Mouse (Mus musculus): ENCODE results near the gene Epha4. TPM values are rescaled to one million over a fixed set of nuclear protein-coding genes. Genes with fewer than 3 reads are reported as not detected.

Gene Epha4
- polyA plus RNA-seq, 1 experiment from 2014 or later = 28.8 TPM

DNA sequence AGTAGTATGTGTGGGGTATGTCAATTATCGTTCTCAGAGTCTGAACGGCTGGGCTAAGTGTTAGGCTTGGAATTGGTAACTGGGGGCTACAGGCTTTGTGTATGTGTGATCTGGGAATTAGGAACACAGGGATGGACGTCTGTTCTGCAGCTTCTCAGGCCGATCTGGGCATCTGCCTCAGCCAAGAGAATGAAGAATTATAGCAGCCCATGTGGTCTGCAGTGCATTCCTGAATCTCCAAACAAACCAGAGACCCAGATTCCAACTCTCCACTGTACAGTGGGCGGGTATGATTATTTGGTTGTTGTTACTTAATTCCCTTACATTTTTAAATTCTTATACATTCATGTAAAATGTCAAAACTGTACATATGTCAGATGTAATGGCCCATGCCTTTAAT, 43.4 kb downstream of the Epha4 start:
- Histone ChIP-seq H3K27ac (replicated peaks; ENCODE audit: low read depth, low read length) (no peak overlapping the region), H3K9ac (replicated peaks; ENCODE audit: low read length) (no peak overlapping the region), H3K4me3 (ENCODE audit: low read depth, low read length) (no peak overlapping the region), H3K27me3 (ENCODE audit: control insufficient read depth, insufficient read depth, low read length) (no peaks in the 10 kb centered on the region), H3K36me3 (replicated peaks; ENCODE audit: control insufficient read depth, insufficient read depth, low read depth, low read length) (no peaks in the 10 kb centered on the region), H3K4me2 (ENCODE audit: low read depth, low read length) (no peak overlapping the region), H3K4me1 (ENCODE audit: control insufficient read depth, insufficient read depth, low read length) (no peaks in the 10 kb centered on the region), H3K9me3 (replicated peaks; ENCODE audit: control insufficient read depth, low read length) (no peaks in the 10 kb centered on the region)
- DNase-seq (ENCODE audit: low spot score) (no peak), ATAC-seq (replicated peaks; ENCODE audit: insufficient number of reproducible peaks, low FRiP score, low TSS enrichment, low read depth) (no peak)
- WGBS = 60% methylated on average over 5 of the region's 5 CpGs

DNA sequence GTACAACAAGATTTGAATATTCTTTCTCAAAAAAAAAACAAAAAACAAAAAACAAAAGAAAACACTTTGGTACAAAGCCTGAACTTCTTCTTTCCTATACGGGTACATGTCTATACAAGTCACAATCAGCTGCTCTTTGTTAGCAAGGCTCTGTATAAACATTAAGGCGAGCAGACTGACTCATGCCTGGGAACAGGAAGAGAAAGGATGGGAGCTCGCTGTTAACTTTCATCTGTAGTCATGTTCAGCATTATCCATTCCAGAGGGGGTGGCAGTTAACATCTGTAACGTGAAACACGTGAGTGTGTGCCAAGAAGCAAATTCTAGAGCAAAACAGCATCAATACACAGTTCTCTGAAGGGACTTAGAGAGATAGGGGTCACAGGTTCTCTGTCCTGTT, 43.9 kb downstream of the Epha4 start:
- no peak overlapping the region for H3K4me2 ChIP-seq (ENCODE audit: low read depth, low read length)
- H3K4me3 ChIP-seq (ENCODE audit: low read depth, low read length) = no peak overlapping the region
- H3K9ac ChIP-seq (replicated peaks; ENCODE audit: low read length) = no peak overlapping the region
- H3K36me3 ChIP-seq (replicated peaks; ENCODE audit: control insufficient read depth, insufficient read depth, low read depth, low read length) = no peaks in the 10 kb centered on the region
- no peaks in the 10 kb centered on the region for H3K4me1 ChIP-seq (ENCODE audit: control insufficient read depth, insufficient read depth, low read length)
- H3K27me3 ChIP-seq (ENCODE audit: control insufficient read depth, insufficient read depth, low read length) = no peaks in the 10 kb centered on the region
- ATAC-seq (replicated peaks; ENCODE audit: insufficient number of reproducible peaks, low FRiP score, low TSS enrichment, low read depth) (no peak), DNase-seq (ENCODE audit: low spot score) (peak; percentile 35)
- whole genome bisulfite sequencing = 38% methylated on average over 5 of the region's 5 CpGs
- no peak overlapping the region for H3K27ac ChIP-seq (replicated peaks; ENCODE audit: low read depth, low read length)
- H3K9me3 ChIP-seq (replicated peaks; ENCODE audit: control insufficient read depth, low read length) = no peaks in the 10 kb centered on the region

DNA sequence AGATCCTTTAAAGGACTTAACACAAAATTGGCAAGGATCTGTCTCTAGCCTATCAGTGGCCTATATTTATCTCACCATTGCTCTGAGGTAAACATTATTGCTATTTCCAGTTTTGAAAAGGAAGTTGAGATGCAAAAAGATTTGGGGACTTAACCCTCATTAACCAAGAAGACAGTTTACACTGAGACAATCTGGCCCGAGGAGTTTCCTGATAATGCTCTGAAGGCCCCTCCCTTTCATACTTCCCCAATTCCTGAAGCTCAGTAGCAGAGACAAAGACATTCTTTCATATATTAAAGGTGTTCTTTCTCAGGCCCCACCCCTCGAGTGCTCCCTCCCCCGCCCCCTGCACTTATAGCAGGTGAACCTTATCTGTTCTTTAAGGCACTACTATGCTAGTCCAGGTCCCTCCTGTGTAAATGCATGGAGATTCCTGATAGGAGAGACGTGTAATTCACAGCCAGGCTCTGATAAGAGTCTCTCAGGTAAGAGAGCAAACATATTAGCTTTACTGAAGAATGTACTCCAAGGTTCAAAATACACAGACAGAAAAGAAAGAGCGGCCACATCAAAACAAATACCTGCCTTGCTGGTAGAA, 46.1 kb downstream of the Epha4 start:
- Histone ChIP-seq H3K9ac (replicated peaks; ENCODE audit: low read length) (no peak overlapping the region), H3K27me3 (ENCODE audit: control insufficient read depth, insufficient read depth, low read length) (no peaks in the 10 kb centered on the region), H3K9me3 (replicated peaks; ENCODE audit: control insufficient read depth, low read length) (no peaks in the 10 kb centered on the region), H3K4me2 (ENCODE audit: low read depth, low read length) (no peak overlapping the region), H3K36me3 (replicated peaks; ENCODE audit: control insufficient read depth, insufficient read depth, low read depth, low read length) (no peaks in the 10 kb centered on the region), H3K27ac (replicated peaks; ENCODE audit: low read depth, low read length) (no peak overlapping the region), H3K4me1 (ENCODE audit: control insufficient read depth, insufficient read depth, low read length) (no peaks in the 10 kb centered on the region), H3K4me3 (ENCODE audit: low read depth, low read length) (no peak overlapping the region)
- no peak for ATAC-seq (replicated peaks; ENCODE audit: insufficient number of reproducible peaks, low FRiP score, low TSS enrichment, low read depth)
- DNase-seq (ENCODE audit: low spot score) = no peak
- WGBS = 71% methylated on average over 5 of the region's 5 CpGs

DNA sequence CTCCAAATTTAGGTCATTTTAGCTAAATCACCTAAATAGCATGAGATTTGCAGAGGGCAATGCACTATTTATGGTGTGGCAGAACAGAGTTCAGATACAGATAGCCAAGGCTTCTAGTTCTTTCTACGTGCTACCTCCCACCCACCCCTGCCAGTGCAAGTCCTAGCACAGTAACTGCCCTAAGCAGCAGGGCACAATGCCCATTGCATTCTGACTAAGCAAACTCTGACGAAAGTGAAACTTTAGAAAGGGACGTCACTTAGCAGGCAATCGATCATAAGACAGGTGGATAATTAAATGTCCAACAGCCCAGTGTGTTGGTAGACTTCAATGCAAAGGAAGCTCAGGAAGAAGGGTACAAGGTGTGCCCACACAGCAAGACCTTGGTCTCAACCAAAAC, 49.4 kb downstream of the Epha4 start:
- 82% methylated on average over 4 of the region's 4 CpGs for WGBS
- H3K36me3 ChIP-seq (replicated peaks; ENCODE audit: control insufficient read depth, insufficient read depth, low read depth, low read length) = no peaks in the 10 kb centered on the region
- no peak overlapping the region for H3K4me3 ChIP-seq (ENCODE audit: low read depth, low read length)
- H3K9ac ChIP-seq (replicated peaks; ENCODE audit: low read length) = no peak overlapping the region
- ATAC-seq (replicated peaks; ENCODE audit: insufficient number of reproducible peaks, low FRiP score, low TSS enrichment, low read depth) (no peak), DNase-seq (ENCODE audit: low spot score) (no peak)
- no peak overlapping the region for H3K4me2 ChIP-seq (ENCODE audit: low read depth, low read length)
- H3K27ac ChIP-seq (replicated peaks; ENCODE audit: low read depth, low read length) = no peak overlapping the region
- no peaks in the 10 kb centered on the region for H3K27me3 ChIP-seq (ENCODE audit: control insufficient read depth, insufficient read depth, low read length)
- H3K9me3 ChIP-seq (replicated peaks; ENCODE audit: control insufficient read depth, low read length) = no peaks in the 10 kb centered on the region
- H3K4me1 ChIP-seq (ENCODE audit: control insufficient read depth, insufficient read depth, low read length) = no peaks in the 10 kb centered on the region

DNA sequence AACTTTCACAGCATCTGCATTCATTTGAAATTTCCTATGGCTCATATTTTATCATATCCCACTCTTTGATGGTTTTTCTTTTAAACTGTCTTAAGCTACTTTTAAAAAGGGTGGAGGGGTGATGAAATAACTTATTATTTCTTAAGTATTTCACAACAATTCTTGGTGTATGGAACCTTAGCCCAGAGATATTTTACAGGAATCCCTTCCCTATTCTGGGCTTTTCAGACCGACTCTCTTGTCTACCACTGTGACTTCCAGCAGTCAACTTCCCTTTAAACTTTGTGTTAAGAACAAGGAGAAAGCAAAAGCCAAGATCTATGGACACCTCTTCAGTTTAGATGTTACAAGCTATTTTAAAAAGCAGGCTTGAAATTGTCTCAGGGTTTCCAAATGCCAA, 50.8 kb downstream of the Epha4 start:
- Histone ChIP-seq H3K4me1 (ENCODE audit: control insufficient read depth, insufficient read depth, low read length) (no peaks in the 10 kb centered on the region), H3K9me3 (replicated peaks; ENCODE audit: control insufficient read depth, low read length) (no peaks in the 10 kb centered on the region), H3K4me2 (ENCODE audit: low read depth, low read length) (no peak overlapping the region), H3K27ac (replicated peaks; ENCODE audit: low read depth, low read length) (no peak overlapping the region), H3K27me3 (ENCODE audit: control insufficient read depth, insufficient read depth, low read length) (no peaks in the 10 kb centered on the region), H3K36me3 (replicated peaks; ENCODE audit: control insufficient read depth, insufficient read depth, low read depth, low read length) (no peaks in the 10 kb centered on the region), H3K4me3 (ENCODE audit: low read depth, low read length) (no peak overlapping the region), H3K9ac (replicated peaks; ENCODE audit: low read length) (no peak overlapping the region)
- 84% methylated on average over 1 of the region's 1 CpGs for WGBS
- ATAC-seq (replicated peaks; ENCODE audit: insufficient number of reproducible peaks, low FRiP score, low TSS enrichment, low read depth) (no peak), DNase-seq (ENCODE audit: low spot score) (no peak)

DNA sequence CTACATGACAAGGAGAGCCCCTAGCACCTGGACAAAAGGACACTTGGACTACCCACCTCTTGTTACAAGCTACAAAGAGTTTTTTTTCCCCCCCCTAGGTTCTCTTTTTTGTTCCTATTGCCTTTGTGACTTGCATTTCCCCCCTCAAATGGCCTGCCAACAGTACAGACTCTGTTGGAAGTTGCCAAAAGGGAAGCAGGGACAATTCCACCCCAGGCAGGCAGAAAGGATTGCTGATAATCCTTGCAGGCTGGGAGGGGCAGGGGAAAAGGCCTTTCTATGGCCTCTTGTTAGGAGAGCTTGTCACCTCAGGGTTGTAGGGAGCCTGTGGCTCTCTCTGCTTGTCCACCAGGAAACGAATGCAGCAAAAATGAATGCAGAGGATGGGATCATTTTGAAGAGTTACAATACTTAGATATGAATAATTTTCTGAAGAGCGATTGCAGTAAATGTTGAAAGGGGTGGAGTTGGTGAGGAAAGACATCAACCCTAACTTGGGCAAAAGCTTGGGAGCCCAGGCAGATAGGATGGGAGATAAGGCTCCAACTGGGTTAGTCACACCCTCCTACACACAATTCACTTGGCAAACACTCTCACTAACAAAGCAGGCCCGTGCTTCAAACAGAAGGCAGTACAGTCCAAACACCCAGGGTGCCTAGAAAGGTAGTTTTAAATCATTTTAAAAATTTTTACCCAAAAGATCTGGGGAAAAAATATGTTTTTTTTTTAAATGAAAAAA, 52.8 kb downstream of the Epha4 start:
- no peak overlapping the region for H3K4me3 ChIP-seq (ENCODE audit: low read depth, low read length)
- H3K27ac ChIP-seq (replicated peaks; ENCODE audit: low read depth, low read length) = no peak overlapping the region
- ATAC-seq (replicated peaks; ENCODE audit: insufficient number of reproducible peaks, low FRiP score, low TSS enrichment, low read depth) (no peak), DNase-seq (ENCODE audit: low spot score) (peak; percentile 11)
- H3K9me3 ChIP-seq (replicated peaks; ENCODE audit: control insufficient read depth, low read length) = no peaks in the 10 kb centered on the region
- no peak overlapping the region for H3K9ac ChIP-seq (replicated peaks; ENCODE audit: low read length)
- no peaks in the 10 kb centered on the region for H3K36me3 ChIP-seq (replicated peaks; ENCODE audit: control insufficient read depth, insufficient read depth, low read depth, low read length)
- H3K4me2 ChIP-seq (ENCODE audit: low read depth, low read length) = no peak overlapping the region
- no peaks in the 10 kb centered on the region for H3K27me3 ChIP-seq (ENCODE audit: control insufficient read depth, insufficient read depth, low read length)
- 21% methylated on average over 3 of the region's 3 CpGs for WGBS
- H3K4me1 ChIP-seq (ENCODE audit: control insufficient read depth, insufficient read depth, low read length) = no peaks in the 10 kb centered on the region

DNA sequence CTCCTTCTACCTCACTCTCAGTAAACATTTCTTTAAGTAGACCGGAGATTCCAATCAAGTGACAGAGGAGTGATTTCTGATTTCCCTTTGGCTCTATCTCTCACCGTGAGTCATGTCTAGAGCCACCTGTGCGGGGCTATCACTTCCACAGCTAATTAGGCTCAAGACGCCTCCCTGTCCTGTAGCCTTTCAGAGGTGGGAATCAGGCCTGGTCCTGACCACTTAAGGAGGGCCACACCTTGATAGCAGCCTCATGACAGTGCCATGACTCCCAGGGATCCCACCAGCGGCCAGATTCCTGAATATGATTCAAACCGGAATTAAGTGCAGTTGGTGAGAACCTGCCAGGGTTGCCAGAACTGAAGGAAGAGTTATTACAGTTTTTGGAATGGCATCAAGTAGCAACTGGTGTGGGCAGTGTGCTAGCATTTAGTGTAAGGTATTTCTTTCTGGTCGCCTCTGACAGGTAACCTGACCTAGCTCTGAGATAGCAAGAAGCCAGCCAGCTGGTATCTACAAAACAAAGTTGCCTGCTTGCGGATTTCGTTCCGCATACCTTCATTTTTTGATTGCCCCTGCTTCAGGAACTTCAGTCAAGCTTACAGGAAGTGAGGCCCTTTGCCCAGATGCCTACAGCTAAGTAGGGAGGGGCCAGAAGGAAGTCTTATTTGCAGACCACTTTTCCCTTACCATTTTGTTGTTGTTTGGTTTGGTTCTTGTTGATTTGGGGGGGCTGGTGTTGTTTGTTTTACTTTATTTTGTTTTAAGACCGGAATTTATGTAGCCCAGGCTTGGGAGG, 53.9 kb downstream of the Epha4 start:
- DNase-seq (ENCODE audit: low spot score) (no peak), ATAC-seq (replicated peaks; ENCODE audit: insufficient number of reproducible peaks, low FRiP score, low TSS enrichment, low read depth) (no peak)
- Histone ChIP-seq H3K27ac (replicated peaks; ENCODE audit: low read depth, low read length) (no peak overlapping the region), H3K9ac (replicated peaks; ENCODE audit: low read length) (no peak overlapping the region), H3K4me3 (ENCODE audit: low read depth, low read length) (no peak overlapping the region), H3K4me1 (ENCODE audit: control insufficient read depth, insufficient read depth, low read length) (no peaks in the 10 kb centered on the region), H3K27me3 (ENCODE audit: control insufficient read depth, insufficient read depth, low read length) (no peaks in the 10 kb centered on the region), H3K4me2 (ENCODE audit: low read depth, low read length) (no peak overlapping the region), H3K9me3 (replicated peaks; ENCODE audit: control insufficient read depth, low read length) (no peaks in the 10 kb centered on the region), H3K36me3 (replicated peaks; ENCODE audit: control insufficient read depth, insufficient read depth, low read depth, low read length) (no peaks in the 10 kb centered on the region)
- WGBS = 65% methylated on average over 11 of the region's 11 CpGs

All from embryonic facial prominence, embryonic 11.5 days (tissue).